Mouse (Mus musculus): ENCODE measurements around the gene Gstt1. TPM values are rescaled to one million over a fixed set of nuclear protein-coding genes. Genes with fewer than 3 reads are reported as not detected.

Gstt1 gene
- polyA plus RNA-seq, 1 experiment: 492 TPM

- 83% methylated on average over 6 of the region's 6 CpGs for WGBS
- Histone ChIP-seq H3K36me3 (ENCODE audit: control insufficient read depth, insufficient read depth, low read length) (no peaks in the 10 kb centered on the region), H3K27me3 (replicated peaks; ENCODE audit: control insufficient read depth, insufficient read depth, low read length) (no peaks in the 10 kb centered on the region), H3K4me1 (ENCODE audit: control insufficient read depth, insufficient read depth, low read length) (peaks cover 10% of the 10 kb centered on the region; the same call in 1 of the 2 replicates), H3K4me3 (ENCODE audit: insufficient read depth, low read depth, low read length) (no peak overlapping the region), H3K27ac (ENCODE audit: insufficient read depth, low read depth, low read length) (no peak overlapping the region)
- TF ChIP-seq CTCF (conservative IDR thresholded peaks at IDR 0.05; ENCODE audit: insufficient read depth, insufficient read length, low read depth, low read length) (no peak), POLR2A (IDR thresholded peaks at IDR 0.05; ENCODE audit: low read depth, low read length) (no peak)
- DNase-seq: no peak
Measured at GRCm38 (mm10) chr10:75789081-75789735, 9.2 kb downstream of the Gstt1 start.

- H3K36me3 ChIP-seq (ENCODE audit: control insufficient read depth, insufficient read depth, low read length): no peaks in the 10 kb centered on the region
- H3K27me3 ChIP-seq (replicated peaks; ENCODE audit: control insufficient read depth, insufficient read depth, low read length): no peaks in the 10 kb centered on the region
- peaks cover 10% of the 10 kb centered on the region; the same call in 1 of the 2 replicates for H3K4me1 ChIP-seq (ENCODE audit: control insufficient read depth, insufficient read depth, low read length)
- H3K4me3 ChIP-seq (ENCODE audit: insufficient read depth, low read depth, low read length): no peak overlapping the region
- no peak overlapping the region for H3K27ac ChIP-seq (ENCODE audit: insufficient read depth, low read depth, low read length)
- 86% methylated on average over 8 of the region's 8 CpGs for WGBS
- DNase-seq: no peak
- TF ChIP-seq CTCF (conservative IDR thresholded peaks at IDR 0.05; ENCODE audit: insufficient read depth, insufficient read length, low read depth, low read length): no peak
- TF ChIP-seq POLR2A (IDR thresholded peaks at IDR 0.05; ENCODE audit: low read depth, low read length): no peak
Measured at GRCm38 (mm10) chr10:75788277-75788676, 10.1 kb downstream of the Gstt1 start.

GRCm38 (mm10) chr10:75785442-75785841 lies 12.9 kb downstream of the Gstt1 start:
- Histone ChIP-seq H3K27ac (ENCODE audit: insufficient read depth, low read depth, low read length) (no peak overlapping the region), H3K4me3 (ENCODE audit: insufficient read depth, low read depth, low read length) (no peak overlapping the region), H3K27me3 (replicated peaks; ENCODE audit: control insufficient read depth, insufficient read depth, low read length) (no peaks in the 10 kb centered on the region), H3K4me1 (ENCODE audit: control insufficient read depth, insufficient read depth, low read length) (peaks cover 6% of the 10 kb centered on the region; the same call in 1 of the 2 replicates), H3K36me3 (ENCODE audit: control insufficient read depth, insufficient read depth, low read length) (no peaks in the 10 kb centered on the region)
- TF ChIP-seq POLR2A (IDR thresholded peaks at IDR 0.05; ENCODE audit: low read depth, low read length) (no peak), CTCF (conservative IDR thresholded peaks at IDR 0.05; ENCODE audit: insufficient read depth, insufficient read length, low read depth, low read length) (no peak)
- 42% methylated on average over 1 of the region's 1 CpGs for WGBS
- DNase-seq: peak; percentile 23

GRCm38 (mm10) chr10:75780769-75781578 lies 17.4 kb downstream of the Gstt1 start, which contains the start of the genes Gm20441 and Gstt3:
Gene Gm20441 (minus strand): TSS chr10:75780954.
Gene Gstt3 (minus strand): TSS chr10:75781414.
- WGBS: under 1% methylated on average over 28 of the region's 28 CpGs
- no peaks in the 10 kb centered on the region for H3K27me3 ChIP-seq (replicated peaks; ENCODE audit: control insufficient read depth, insufficient read depth, low read length)
- H3K27ac ChIP-seq (ENCODE audit: insufficient read depth, low read depth, low read length): peak within 1 kb of the TSS; percentile 92
- H3K4me3 ChIP-seq (ENCODE audit: insufficient read depth, low read depth, low read length): peak within 1 kb of the TSS; percentile 71
- TF ChIP-seq POLR2A (IDR thresholded peaks at IDR 0.05; ENCODE audit: low read depth, low read length) (peak; percentile 87), CTCF (conservative IDR thresholded peaks at IDR 0.05; ENCODE audit: insufficient read depth, insufficient read length, low read depth, low read length) (no peak)
- H3K4me1 ChIP-seq (ENCODE audit: control insufficient read depth, insufficient read depth, low read length): no peaks in the 10 kb centered on the region; the same call in 1 of the 2 replicates
- H3K36me3 ChIP-seq (ENCODE audit: control insufficient read depth, insufficient read depth, low read length): no peaks in the 10 kb centered on the region
- peak; percentile 95 for DNase-seq

GRCm38 (mm10) chr10:75779206-75780174 lies 18.9 kb downstream of the Gstt1 start:
- TF ChIP-seq POLR2A (IDR thresholded peaks at IDR 0.05; ENCODE audit: low read depth, low read length): no peak
- TF ChIP-seq CTCF (conservative IDR thresholded peaks at IDR 0.05; ENCODE audit: insufficient read depth, insufficient read length, low read depth, low read length): no peak
- 32% methylated on average over 15 of the region's 15 CpGs for WGBS
- Histone ChIP-seq H3K27ac (ENCODE audit: insufficient read depth, low read depth, low read length) (peak overlapping the region; percentile 92), H3K4me3 (ENCODE audit: insufficient read depth, low read depth, low read length) (peak overlapping the region; percentile 71), H3K27me3 (replicated peaks; ENCODE audit: control insufficient read depth, insufficient read depth, low read length) (no peaks in the 10 kb centered on the region), H3K4me1 (ENCODE audit: control insufficient read depth, insufficient read depth, low read length) (no peaks in the 10 kb centered on the region; the same call in 1 of the 2 replicates), H3K36me3 (ENCODE audit: control insufficient read depth, insufficient read depth, low read length) (no peaks in the 10 kb centered on the region)
- peak; percentile 81 for DNase-seq

- no peaks in the 10 kb centered on the region; the same call in 1 of the 2 replicates for H3K4me1 ChIP-seq (ENCODE audit: control insufficient read depth, insufficient read depth, low read length)
- H3K27ac ChIP-seq (ENCODE audit: insufficient read depth, low read depth, low read length): no peak overlapping the region
- H3K36me3 ChIP-seq (ENCODE audit: control insufficient read depth, insufficient read depth, low read length): no peaks in the 10 kb centered on the region
- TF ChIP-seq POLR2A (IDR thresholded peaks at IDR 0.05; ENCODE audit: low read depth, low read length) (no peak), CTCF (conservative IDR thresholded peaks at IDR 0.05; ENCODE audit: insufficient read depth, insufficient read length, low read depth, low read length) (no peak)
- H3K4me3 ChIP-seq (ENCODE audit: insufficient read depth, low read depth, low read length): no peak overlapping the region
- DNase-seq: no peak
- no peaks in the 10 kb centered on the region for H3K27me3 ChIP-seq (replicated peaks; ENCODE audit: control insufficient read depth, insufficient read depth, low read length)
- WGBS: 89% methylated on average over 2 of the region's 2 CpGs
Measured at GRCm38 (mm10) chr10:75777885-75778284, 20.5 kb downstream of the Gstt1 start.
